Mouse (Mus musculus): ENCODE measurements around the gene Plcxd2. TPM values are rescaled to one million over a fixed set of nuclear protein-coding genes. Genes with fewer than 3 reads are reported as not detected.

Plcxd2 gene
- total and polyA plus RNA-seq, 3 experiments: 0.10 to 0.18 (median 0.18) TPM

- no peaks in the 10 kb centered on the region for H3K27me3 ChIP-seq (ENCODE audit: control insufficient read depth, insufficient read depth, low read length)
- 56% methylated on average over 4 of the region's 4 CpGs for WGBS
- intact Hi-C loops (cut with DNase I): no loop called here
- H3K79me2 ChIP-seq (replicated peaks; ENCODE audit: control insufficient read depth, insufficient read depth, low read length): no peaks in the 10 kb centered on the region
- no peak overlapping the region for H3K27ac ChIP-seq
- DNase-seq: no peak
- H3K4me3 ChIP-seq: no peak overlapping the region
- no peak overlapping the region for H3K9ac ChIP-seq (ENCODE audit: low read depth, low read length)
- H3K4me1 ChIP-seq (ENCODE audit: control insufficient read depth, insufficient read depth, low read length): no peaks in the 10 kb centered on the region
- TF ChIP-seq EP300 (IDR thresholded peaks at IDR 0.05; ENCODE audit: insufficient read depth, low read depth, low read length): no peak
- no peak for TF ChIP-seq CTCF (IDR thresholded peaks at IDR 0.05)
- TF ChIP-seq POLR2A (IDR thresholded peaks at IDR 0.05; ENCODE audit: insufficient read depth, low read depth, low read length): no peak
- no peaks in the 10 kb centered on the region for H3K36me3 ChIP-seq (ENCODE audit: control insufficient read depth, insufficient read depth, low read length)
Measured at GRCm38 (mm10) chr16:45956390-45956950, 53.5 kb downstream of the Plcxd2 start.

GRCm38 (mm10) chr16:45953394-45953793 lies 56.6 kb downstream of the Plcxd2 start, which contains the start of gene Phldb2:
Gene Phldb2, minus strand, starts transcription at chr16:45953598.
- no peak for DNase-seq
- Histone ChIP-seq H3K27ac (no peak within 1 kb of the TSS), H3K36me3 (ENCODE audit: control insufficient read depth, insufficient read depth, low read length) (no peaks in the 10 kb centered on the region), H3K4me1 (ENCODE audit: control insufficient read depth, insufficient read depth, low read length) (no peaks in the 10 kb centered on the region), H3K4me3 (no peak within 1 kb of the TSS), H3K27me3 (ENCODE audit: control insufficient read depth, insufficient read depth, low read length) (no peaks in the 10 kb centered on the region), H3K79me2 (replicated peaks; ENCODE audit: control insufficient read depth, insufficient read depth, low read length) (no peaks in the 10 kb centered on the region), H3K9ac (ENCODE audit: low read depth, low read length) (no peak within 1 kb of the TSS)
- intact Hi-C loops (cut with DNase I): no loop called here
- TF ChIP-seq CTCF (IDR thresholded peaks at IDR 0.05): no peak
- TF ChIP-seq EP300 (IDR thresholded peaks at IDR 0.05; ENCODE audit: insufficient read depth, low read depth, low read length): no peak
- no peak for TF ChIP-seq POLR2A (IDR thresholded peaks at IDR 0.05; ENCODE audit: insufficient read depth, low read depth, low read length)
- 62% methylated on average over 4 of the region's 4 CpGs for WGBS

GRCm38 (mm10) chr16:45952501-45952900 lies 57.5 kb downstream of the Plcxd2 start:
- H3K36me3 ChIP-seq (ENCODE audit: control insufficient read depth, insufficient read depth, low read length): no peaks in the 10 kb centered on the region
- H3K27ac ChIP-seq: no peak overlapping the region
- TF ChIP-seq CTCF (IDR thresholded peaks at IDR 0.05): no peak
- TF ChIP-seq POLR2A (IDR thresholded peaks at IDR 0.05; ENCODE audit: insufficient read depth, low read depth, low read length): no peak
- no peak for TF ChIP-seq EP300 (IDR thresholded peaks at IDR 0.05; ENCODE audit: insufficient read depth, low read depth, low read length)
- intact Hi-C loops (cut with DNase I): no loop called here
- DNase-seq: no peak
- H3K4me1 ChIP-seq (ENCODE audit: control insufficient read depth, insufficient read depth, low read length): no peaks in the 10 kb centered on the region
- H3K9ac ChIP-seq (ENCODE audit: low read depth, low read length): no peak overlapping the region
- WGBS: 47% methylated on average over 5 of the region's 5 CpGs
- H3K79me2 ChIP-seq (replicated peaks; ENCODE audit: control insufficient read depth, insufficient read depth, low read length): no peaks in the 10 kb centered on the region
- H3K4me3 ChIP-seq: no peak overlapping the region
- no peaks in the 10 kb centered on the region for H3K27me3 ChIP-seq (ENCODE audit: control insufficient read depth, insufficient read depth, low read length)

- no peaks in the 10 kb centered on the region for H3K36me3 ChIP-seq (ENCODE audit: control insufficient read depth, insufficient read depth, low read length)
- no peak overlapping the region for H3K4me3 ChIP-seq
- 86% methylated on average over 2 of the region's 2 CpGs for WGBS
- DNase-seq: no peak
- H3K27ac ChIP-seq: no peak overlapping the region
- no peaks in the 10 kb centered on the region for H3K27me3 ChIP-seq (ENCODE audit: control insufficient read depth, insufficient read depth, low read length)
- no peak overlapping the region for H3K9ac ChIP-seq (ENCODE audit: low read depth, low read length)
- H3K79me2 ChIP-seq (replicated peaks; ENCODE audit: control insufficient read depth, insufficient read depth, low read length): no peaks in the 10 kb centered on the region
- TF ChIP-seq EP300 (IDR thresholded peaks at IDR 0.05; ENCODE audit: insufficient read depth, low read depth, low read length) (no peak), POLR2A (IDR thresholded peaks at IDR 0.05; ENCODE audit: insufficient read depth, low read depth, low read length) (no peak), CTCF (IDR thresholded peaks at IDR 0.05) (no peak)
- intact Hi-C loops (cut with DNase I): no loop called here
- H3K4me1 ChIP-seq (ENCODE audit: control insufficient read depth, insufficient read depth, low read length): no peaks in the 10 kb centered on the region
Measured at GRCm38 (mm10) chr16:45952035-45952434, 58.0 kb downstream of the Plcxd2 start.

GRCm38 (mm10) chr16:45946335-45946734 lies 63.7 kb downstream of the Plcxd2 start:
- Histone ChIP-seq H3K9ac (ENCODE audit: low read depth, low read length) (no peak overlapping the region), H3K36me3 (ENCODE audit: control insufficient read depth, insufficient read depth, low read length) (no peaks in the 10 kb centered on the region), H3K27me3 (ENCODE audit: control insufficient read depth, insufficient read depth, low read length) (no peaks in the 10 kb centered on the region), H3K4me3 (no peak overlapping the region), H3K27ac (no peak overlapping the region), H3K4me1 (ENCODE audit: control insufficient read depth, insufficient read depth, low read length) (no peaks in the 10 kb centered on the region), H3K79me2 (replicated peaks; ENCODE audit: control insufficient read depth, insufficient read depth, low read length) (no peaks in the 10 kb centered on the region)
- intact Hi-C loops (cut with DNase I): no loop called here
- 91% methylated on average over 2 of the region's 2 CpGs for WGBS
- no peak for DNase-seq
- TF ChIP-seq CTCF (IDR thresholded peaks at IDR 0.05) (no peak), EP300 (IDR thresholded peaks at IDR 0.05; ENCODE audit: insufficient read depth, low read depth, low read length) (no peak), POLR2A (IDR thresholded peaks at IDR 0.05; ENCODE audit: insufficient read depth, low read depth, low read length) (no peak)

- no peaks in the 10 kb centered on the region for H3K27me3 ChIP-seq (ENCODE audit: control insufficient read depth, insufficient read depth, low read length)
- WGBS: 94% methylated on average over 5 of the region's 5 CpGs
- no peaks in the 10 kb centered on the region for H3K36me3 ChIP-seq (ENCODE audit: control insufficient read depth, insufficient read depth, low read length)
- DNase-seq: no peak
- TF ChIP-seq POLR2A (IDR thresholded peaks at IDR 0.05; ENCODE audit: insufficient read depth, low read depth, low read length) (no peak), CTCF (IDR thresholded peaks at IDR 0.05) (no peak), EP300 (IDR thresholded peaks at IDR 0.05; ENCODE audit: insufficient read depth, low read depth, low read length) (no peak)
- H3K79me2 ChIP-seq (replicated peaks; ENCODE audit: control insufficient read depth, insufficient read depth, low read length): no peaks in the 10 kb centered on the region
- H3K4me3 ChIP-seq: no peak overlapping the region
- intact Hi-C loops (cut with DNase I): no loop called here
- no peak overlapping the region for H3K9ac ChIP-seq (ENCODE audit: low read depth, low read length)
- no peak overlapping the region for H3K27ac ChIP-seq
- no peaks in the 10 kb centered on the region for H3K4me1 ChIP-seq (ENCODE audit: control insufficient read depth, insufficient read depth, low read length)
Measured at GRCm38 (mm10) chr16:45945649-45946048, 64.4 kb downstream of the Plcxd2 start.

Measured in heart, adult 2 months (tissue).